Mouse (Mus musculus): Measurements from ENCODE around the gene Csrnp2.

Gene Csrnp2

GRCm38 (mm10) chr15:100429959-100430565 lies 65.2 kb downstream of the Csrnp2 start:
- DNase-seq (ENCODE audit: low spot score): no peak
